Mouse (Mus musculus): ENCODE results near the gene Gp9.

Gene Gp9

GRCm38 (mm10) chr6:87787108-87787890 lies 9.4 kb downstream of the Gp9 start:
- no peak for DNase-seq (ENCODE audit: low read depth, low spot score)

GRCm38 (mm10) chr6:87788266-87788895 lies 10.5 kb downstream of the Gp9 start:
- DNase-seq (ENCODE audit: low read depth, low spot score), result no peak

- DNase-seq (ENCODE audit: low read depth, low spot score), result no peak
These were observed 11.2 kb downstream of the Gp9 start for GRCm38 (mm10) chr6:87788896-87789587.

GRCm38 (mm10) chr6:87789791-87790190 lies 11.9 kb downstream of the Gp9 start:
- no peak for DNase-seq (ENCODE audit: low read depth, low spot score)

GRCm38 (mm10) chr6:87790779-87791480 lies 13.1 kb downstream of the Gp9 start:
- no peak for DNase-seq (ENCODE audit: low read depth, low spot score)

GRCm38 (mm10) chr6:87791826-87792225 lies 14.0 kb downstream of the Gp9 start:
- no peak for DNase-seq (ENCODE audit: low read depth, low spot score)

GRCm38 (mm10) chr6:87793821-87794510 lies 16.1 kb downstream of the Gp9 start:
- DNase-seq (ENCODE audit: low read depth, low spot score), result no peak

GRCm38 (mm10) chr6:87795385-87796150 lies 17.7 kb downstream of the Gp9 start:
- no peak for DNase-seq (ENCODE audit: low read depth, low spot score)

- no peak for DNase-seq (ENCODE audit: low read depth, low spot score)
These were observed 18.5 kb downstream of the Gp9 start for GRCm38 (mm10) chr6:87796251-87796880.

- no peak for DNase-seq (ENCODE audit: low read depth, low spot score)
These were observed 19.4 kb downstream of the Gp9 start for GRCm38 (mm10) chr6:87797321-87797720.

GRCm38 (mm10) chr6:87799576-87799975 lies 21.7 kb downstream of the Gp9 start:
- DNase-seq (ENCODE audit: low read depth, low spot score), result no peak

GRCm38 (mm10) chr6:87802462-87802861 lies 24.6 kb downstream of the Gp9 start:
- no peak for DNase-seq (ENCODE audit: low read depth, low spot score)

GRCm38 (mm10) chr6:87804036-87804435 lies 26.2 kb downstream of the Gp9 start:
- DNase-seq (ENCODE audit: low read depth, low spot score), result no peak

GRCm38 (mm10) chr6:87804886-87805285 lies 27.0 kb downstream of the Gp9 start:
- DNase-seq (ENCODE audit: low read depth, low spot score), result no peak

- DNase-seq (ENCODE audit: low read depth, low spot score), result no peak
These were observed 27.6 kb downstream of the Gp9 start for GRCm38 (mm10) chr6:87805448-87805847.

- DNase-seq (ENCODE audit: low read depth, low spot score), result no peak
These were observed 28.2 kb downstream of the Gp9 start for GRCm38 (mm10) chr6:87806028-87806427.

- DNase-seq (ENCODE audit: low read depth, low spot score), result no peak
These were observed 29.0 kb downstream of the Gp9 start for GRCm38 (mm10) chr6:87806857-87807256.

GRCm38 (mm10) chr6:87807735-87808440 lies 30.0 kb downstream of the Gp9 start:
- no peak for DNase-seq (ENCODE audit: low read depth, low spot score)

GRCm38 (mm10) chr6:87808521-87808920 lies 30.6 kb downstream of the Gp9 start:
- no peak for DNase-seq (ENCODE audit: low read depth, low spot score)

GRCm38 (mm10) chr6:87809144-87809543 lies 31.3 kb downstream of the Gp9 start:
- no peak for DNase-seq (ENCODE audit: low read depth, low spot score)

All from skeletal muscle tissue, adult 2 months (tissue).